Mouse (Mus musculus): Measurements from ENCODE around the gene Gm17455.

Gene Gm17455

GRCm38 (mm10) chr10:60422756-60423155 lies 23.2 kb downstream of the Gm17455 start:
- no peak for DNase-seq

- DNase-seq = no peak
Observed at GRCm38 (mm10) chr10:60430001-60430400, 30.5 kb downstream of the Gm17455 start.

- DNase-seq = no peak
Observed at GRCm38 (mm10) chr10:60430591-60430990, 31.1 kb downstream of the Gm17455 start.

- no peak for DNase-seq
Observed at GRCm38 (mm10) chr10:60432679-60433078, 33.2 kb downstream of the Gm17455 start.

GRCm38 (mm10) chr10:60442321-60442720 lies 42.8 kb downstream of the Gm17455 start:
- DNase-seq = no peak

GRCm38 (mm10) chr10:60443078-60443477 lies 43.6 kb downstream of the Gm17455 start:
- DNase-seq = no peak

- DNase-seq = no peak
Observed at GRCm38 (mm10) chr10:60445031-60445593, 45.6 kb downstream of the Gm17455 start.

- no peak for DNase-seq
Observed at GRCm38 (mm10) chr10:60447186-60447585, 47.7 kb downstream of the Gm17455 start.

Measured in cerebellum, adult 9-11 months (tissue).